In the genomic region with DNA sequence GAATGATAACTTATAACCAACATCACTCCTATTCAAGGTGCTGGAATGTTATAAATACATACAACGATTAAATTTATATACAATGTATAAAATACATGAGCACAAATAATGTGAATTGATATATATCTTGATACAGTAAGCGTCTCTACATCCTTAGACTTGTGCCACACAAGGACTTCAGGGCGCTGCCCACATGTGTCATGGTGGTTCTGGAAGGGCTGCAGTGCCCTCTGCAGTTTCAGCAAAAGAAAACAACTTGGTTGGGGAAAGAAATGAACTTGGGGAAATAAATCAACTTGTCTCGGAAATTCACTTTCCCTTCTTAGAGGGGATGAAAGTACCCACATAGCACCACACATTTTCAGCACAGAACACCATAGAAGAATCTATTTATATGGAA, we compare ENCODE assay signal across 8 mouse cellular contexts. TPM values are rescaled to one million over a fixed set of nuclear protein-coding genes. Genes with fewer than 3 reads are reported as not detected.
DNase-seq lines count a peak whose midpoint lies in the region; ATAC-seq and TF ChIP-seq lines count a peak whose summit lies in the region.

No protein-coding gene starts in this region.

- ATAC-seq in heart, postnatal 0 days (ENCODE audit: insufficient read depth, low read depth) = no peak
- ATAC-seq in midbrain, embryonic 15.5 days (replicated peaks) = peak; percentile 77; the same call in 1 of the 2 replicates

- no peaks in the 10 kb centered on the region for H3K27me3 ChIP-seq in heart, postnatal 0 days (ENCODE audit: control insufficient read depth, insufficient read depth, low read length)
- no peaks in the 10 kb centered on the region for H3K27me3 ChIP-seq in midbrain, embryonic 15.5 days (replicated peaks)

- H3K36me3 ChIP-seq in heart, postnatal 0 days (replicated peaks; ENCODE audit: control insufficient read depth, insufficient read depth, low read length) = no peaks in the 10 kb centered on the region
- no peaks in the 10 kb centered on the region for H3K36me3 ChIP-seq in midbrain, embryonic 15.5 days (replicated peaks)

- WGBS in heart, postnatal 0 days = 30% methylated on average over 4 of the region's 4 CpGs
- WGBS in midbrain, embryonic 15.5 days = 41% methylated on average over 4 of the region's 4 CpGs

- H3K4me1 ChIP-seq in heart, postnatal 0 days (ENCODE audit: control insufficient read depth, insufficient read depth) = no peaks in the 10 kb centered on the region
- H3K4me1 ChIP-seq in embryonic fibroblast, embryonic 13.5 days (ENCODE audit: control insufficient read depth, insufficient read depth, low read length) = no peaks in the 10 kb centered on the region
- H3K4me1 ChIP-seq in midbrain, embryonic 15.5 days = peaks cover 1% of the 10 kb centered on the region; the same call in 1 of the 2 replicates

- H3K4me3 ChIP-seq in heart, postnatal 0 days (ENCODE audit: low read depth, low read length) = no peak overlapping the region
- H3K4me3 ChIP-seq in embryonic fibroblast, embryonic 13.5 days (ENCODE audit: insufficient read depth, low read length) = no peak overlapping the region
- no peak overlapping the region for H3K4me3 ChIP-seq in layer of hippocampus, adult 2 months
- H3K4me3 ChIP-seq in midbrain, embryonic 15.5 days = no peak overlapping the region

- no peak for TF ChIP-seq POLR2A in embryonic fibroblast, embryonic 13.5 days (IDR thresholded peaks at IDR 0.05; ENCODE audit: low read depth, low read length)

- TF ChIP-seq EP300 in heart, postnatal 0 days (IDR thresholded peaks at IDR 0.05; ENCODE audit: low read depth) = no peak

- TF ChIP-seq CTCF in heart, postnatal 0 days (IDR thresholded peaks at IDR 0.05; ENCODE audit: low read depth) = peak; percentile 74
- TF ChIP-seq CTCF in embryonic fibroblast, embryonic 13.5 days (IDR thresholded peaks at IDR 0.05; ENCODE audit: borderline replicate concordance, insufficient read depth, low read length) = peak; percentile 51; the same call in 1 of the 2 replicates
- TF ChIP-seq CTCF in layer of hippocampus, adult 2 months (conservative IDR thresholded peaks at IDR 0.05) = peak; percentile 90

- no peak overlapping the region for H3K4me2 ChIP-seq in heart, postnatal 0 days (ENCODE audit: low read depth, low read length)
- H3K4me2 ChIP-seq in midbrain, embryonic 15.5 days = no peak overlapping the region

- H3K27ac ChIP-seq in heart, postnatal 0 days (ENCODE audit: low read depth) = no peak overlapping the region
- H3K27ac ChIP-seq in embryonic fibroblast, embryonic 13.5 days (ENCODE audit: insufficient read depth, low read length) = no peak overlapping the region
- no peak overlapping the region for H3K27ac ChIP-seq in layer of hippocampus, adult 2 months
- H3K27ac ChIP-seq in midbrain, embryonic 15.5 days = no peak overlapping the region

- H3K9ac ChIP-seq in heart, postnatal 0 days (replicated peaks; ENCODE audit: low read depth, low read length) = no peak overlapping the region
- no peak overlapping the region for H3K9ac ChIP-seq in midbrain, embryonic 15.5 days

- no peaks in the 10 kb centered on the region for H3K9me3 ChIP-seq in heart, postnatal 0 days (replicated peaks; ENCODE audit: control insufficient read depth, low read length)
- no peaks in the 10 kb centered on the region for H3K9me3 ChIP-seq in midbrain, embryonic 15.5 days

- peak; percentile 48 for DNase-seq in heart, postnatal 0 days (ENCODE audit: low spot score)
- DNase-seq in heart, adult 11 months = no peak
- DNase-seq in urinary bladder, postnatal 14 days (ENCODE audit: low spot score) = peak; percentile 22
- DNase-seq in urinary bladder, adult 18-20 months (ENCODE audit: low spot score in 2 of 2) = no peak
- peak; percentile 19 to 48 for DNase-seq in layer of hippocampus, adult 2 months (ENCODE audit: low spot score in 2 of 2)
- DNase-seq in yolk sac, embryonic 10.5 days (ENCODE audit: low spot score) = no peak

RNA-seq across cellular contexts. Expression of gene Cenpe, which starts 5.7 kb away (rescaled TPM):
- 2.4 and 6.0 TPM in 2 replicates for total RNA-seq in heart, postnatal 0 days (2014; rRNA removed; ENCODE audit: low replicate concordance)
- 4.9 and 5.5 TPM in 2 replicates for polyA plus RNA-seq in heart, postnatal 0 days (2015; fragmentation: Nextera tagmentation; extraction: Ambion mirVana)
- polyA plus RNA-seq in embryonic fibroblast, embryonic 13.5 days (2011; ENCODE audit: insufficient read length, low read depth, missing spikeins) = 32.3 and 46.1 TPM in 2 replicates
- 1 to 10 TPM; 1.3 to 3.1 TPM for total RNA-seq in layer of hippocampus, adult 2 months (2021)
- polyA plus RNA-seq in midbrain, embryonic 15.5 days (2015; fragmentation: Nextera tagmentation; extraction: Ambion mirVana) = 3.4 and 4.5 TPM in 2 replicates

Comparison
In these comparisons a context has a peak if more than half of its experiments do, and no peak if none do; other contexts are left out.
1. DNase-seq: peak in heart, postnatal 0 days (single experiment), urinary bladder, postnatal 14 days (single experiment) and layer of hippocampus, adult 2 months (2 of 2); none in heart, adult 11 months (single experiment), urinary bladder, adult 18-20 months (0 of 2) and yolk sac, embryonic 10.5 days (single experiment).
2. Peak in every context shown above with its lines, with median percentiles within 50 percentile points of each other: CTCF ChIP-seq.